Mouse (Mus musculus) small intestine, adult 2 months (tissue): ENCODE measurements around the gene Slc35a3. TPM values are rescaled to one million over a fixed set of nuclear protein-coding genes. Genes with fewer than 3 reads are reported as not detected.

ENCODE experiments used
- H3K27ac ChIP-seq: fragments of 200-500 bp; 2 replicates; pipeline ENCODE4 v1.5.1; 2012; ENCODE audit warnings: low read depth, low read length, control low read depth, inconsistent platforms; ENCODE audit not compliant: insufficient read depth
- H3K27me3 ChIP-seq: fragments of 200-500 bp; 2 replicates; pipeline ENCODE4 v1.6.1; 2012; ENCODE audit warnings: mild to moderate bottlenecking, moderate library complexity, low read length, inconsistent platforms; ENCODE audit not compliant: control insufficient read depth, insufficient read depth
- H3K36me3 ChIP-seq: fragments of 200-500 bp; 2 replicates; pipeline ENCODE4 v1.6.1; 2012; ENCODE audit warnings: mild to moderate bottlenecking, low read length, control low read depth, inconsistent platforms; ENCODE audit not compliant: control insufficient read depth, insufficient read depth
- H3K4me1 ChIP-seq: fragments of 200-500 bp; 2 replicates; pipeline ENCODE4 v1.6.1; 2012; ENCODE audit warnings: low read length, inconsistent platforms, mixed read lengths; ENCODE audit not compliant: control insufficient read depth, insufficient read depth, insufficient read length
- H3K4me3 ChIP-seq: fragments of 200-500 bp; 2 replicates; pipeline ENCODE4 v1.5.1; 2012; ENCODE audit warnings: low read depth, mild to moderate bottlenecking, control low read depth, inconsistent platforms, low read length, moderate library complexity
- CTCF ChIP-seq: fragments of 200-500 bp; IDR thresholded peaks from 2 replicates; pipeline ENCODE4 v1.5.1; 2012; ENCODE audit warnings: low read depth, mild to moderate bottlenecking, control low read depth, inconsistent platforms, low read length, moderate library complexity, mixed read lengths; ENCODE audit not compliant: insufficient replicate concordance, insufficient read length; ENCODE audit errors: extremely low read depth
- POLR2A ChIP-seq: fragments of 200-500 bp; IDR thresholded peaks from 2 replicates; pipeline ENCODE4 v1.6.1; 2012; ENCODE audit warnings: low read depth, mild to moderate bottlenecking, control low read depth, inconsistent platforms, low read length, moderate library complexity
- WGBS: fragments of 180-500 bp; shearing (Covaris S2); methylation state at CpG from one replicate; pipeline ENCODE4 v1.1.7; 2018; 5-methylcytosine and 5-hydroxymethylcytosine counted together
- polyA plus RNA-seq: library from polyadenylated mRNA; depleted of rRNA; stranded (reverse); fragments of >200 nt; gene quantifications from 2 replicates; pipeline ENCODE4 v1.2.3, GENCODE M21; 2012

The Slc35a3 gene
- polyA plus RNA-seq, 1 experiment: 22.3 TPM

DNA sequence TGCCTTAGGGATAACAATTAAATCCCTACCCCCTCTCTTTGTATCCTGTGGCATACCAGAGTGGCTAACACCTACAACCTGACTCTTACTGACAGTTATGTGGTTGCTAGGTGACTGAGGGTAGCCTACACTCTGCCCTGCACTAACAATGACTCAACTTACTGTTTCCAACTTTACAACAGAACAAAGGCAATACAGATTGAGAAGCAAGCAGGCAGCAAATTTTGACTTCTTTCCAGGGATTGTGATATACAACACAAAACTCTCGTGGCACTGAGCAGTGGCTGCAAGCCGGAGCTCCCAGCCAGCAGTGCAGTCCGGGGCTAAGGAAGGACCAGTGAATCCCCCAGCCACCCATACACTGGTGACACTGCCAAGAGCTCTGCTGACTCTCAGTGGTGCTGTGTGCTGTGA, 60.6 kb downstream of the Slc35a3 start:
- Histone ChIP-seq H3K36me3 (peaks cover 13% of the 10 kb centered on the region), H3K4me1 (no peaks in the 10 kb centered on the region), H3K4me3 (no peak overlapping the region), H3K27me3 (no peaks in the 10 kb centered on the region), H3K27ac (no peak overlapping the region)
- 47% methylated on average over 3 of the region's 3 CpGs for WGBS
- TF ChIP-seq CTCF: no peak
- no peak for TF ChIP-seq POLR2A

- TF ChIP-seq CTCF (no peak), POLR2A (no peak)
- Histone ChIP-seq H3K36me3 (peaks cover 18% of the 10 kb centered on the region), H3K27me3 (no peaks in the 10 kb centered on the region), H3K4me3 (no peak overlapping the region), H3K4me1 (no peaks in the 10 kb centered on the region), H3K27ac (no peak overlapping the region)
- 93% methylated on average over 9 of the region's 9 CpGs for WGBS
Measured at GRCm38 (mm10) chr3:116650698-116651097, 61.9 kb downstream of the Slc35a3 start.

DNA sequence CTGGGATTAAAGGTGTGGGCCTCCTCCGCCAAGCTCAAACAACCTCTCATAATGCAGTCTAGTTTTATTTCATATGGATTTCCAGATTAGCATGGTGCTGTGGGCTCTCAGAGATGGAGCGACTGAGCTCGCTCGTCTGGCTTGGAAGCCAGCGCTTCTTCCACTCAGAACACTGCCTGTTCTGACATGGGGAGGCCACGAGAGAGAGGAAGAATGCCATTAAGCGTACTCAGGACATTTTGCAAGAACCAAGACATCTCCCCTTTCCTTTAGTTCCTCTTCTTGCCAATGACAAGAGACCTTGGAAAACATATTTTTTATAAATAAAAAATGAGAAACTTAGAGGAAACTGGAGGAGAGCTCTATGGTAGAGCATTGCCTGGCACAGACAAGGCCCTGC, 63.8 kb downstream of the Slc35a3 start:
- no peak overlapping the region for H3K27ac ChIP-seq
- 92% methylated on average over 7 of the region's 7 CpGs for WGBS
- H3K36me3 ChIP-seq: peaks cover 27% of the 10 kb centered on the region
- no peaks in the 10 kb centered on the region for H3K4me1 ChIP-seq
- H3K27me3 ChIP-seq: no peaks in the 10 kb centered on the region
- no peak overlapping the region for H3K4me3 ChIP-seq
- TF ChIP-seq CTCF: no peak
- no peak for TF ChIP-seq POLR2A

DNA sequence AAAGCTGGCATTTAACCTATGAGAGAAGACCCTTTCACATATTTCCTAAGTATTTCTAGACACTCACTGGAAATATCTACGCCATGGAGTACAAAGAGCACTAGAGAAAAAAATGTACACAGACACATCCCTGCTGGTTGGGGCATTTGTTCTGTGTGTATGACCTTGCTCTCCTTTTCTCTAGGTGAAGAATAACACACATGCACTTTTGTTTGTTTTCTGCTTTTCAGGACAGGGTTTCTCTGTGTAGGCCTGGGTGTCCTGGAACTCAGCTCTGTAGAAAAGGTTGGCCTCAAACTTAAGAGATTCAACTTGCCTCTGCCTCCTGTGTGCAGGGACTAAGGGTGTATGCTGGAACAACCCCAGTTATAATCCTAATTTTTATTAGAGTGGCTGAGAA, 66.2 kb downstream of the Slc35a3 start:
- 98% methylated on average over 1 of the region's 1 CpGs for WGBS

DNA sequence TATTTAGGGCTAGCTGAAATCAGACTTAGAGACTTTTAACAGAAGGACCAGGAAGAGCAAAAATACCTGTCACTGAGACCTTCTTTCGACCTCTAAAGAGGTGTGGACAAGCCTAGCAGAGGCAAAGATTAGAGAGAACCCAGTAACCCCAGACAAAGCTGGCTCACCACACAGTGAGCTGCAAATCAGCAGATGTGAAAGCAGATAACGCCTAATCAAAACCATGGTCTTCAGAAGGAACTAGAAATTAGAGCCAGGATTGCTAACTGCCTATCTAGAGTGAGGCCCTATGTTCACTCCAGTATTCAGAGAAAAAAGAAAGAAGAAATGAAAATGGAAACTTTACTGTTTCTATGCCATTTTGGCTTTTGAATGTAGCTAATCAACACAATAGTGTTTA, 70.3 kb downstream of the Slc35a3 start:
- WGBS: 77% methylated on average over 2 of the region's 2 CpGs
- no peaks in the 10 kb centered on the region for H3K27me3 ChIP-seq
- TF ChIP-seq CTCF: no peak
- TF ChIP-seq POLR2A: no peak
- no peak overlapping the region for H3K27ac ChIP-seq
- peaks cover 48% of the 10 kb centered on the region for H3K36me3 ChIP-seq
- peaks cover 4% of the 10 kb centered on the region; the same call in 1 of the 2 replicates for H3K4me1 ChIP-seq
- no peak overlapping the region for H3K4me3 ChIP-seq

More for the DNA sequence above, 66.2 kb downstream of the Slc35a3 start:
- TF ChIP-seq CTCF (no peak), POLR2A (no peak)
- H3K27ac ChIP-seq: no peak overlapping the region
- H3K4me3 ChIP-seq: no peak overlapping the region
- no peaks in the 10 kb centered on the region for H3K4me1 ChIP-seq
- H3K27me3 ChIP-seq: no peaks in the 10 kb centered on the region
- peaks cover 38% of the 10 kb centered on the region for H3K36me3 ChIP-seq

GRCm38 (mm10) chr3:116641811-116642371, 70.7 kb downstream of the Slc35a3 start:
- Histone ChIP-seq H3K27ac (no peak overlapping the region), H3K4me3 (no peak overlapping the region), H3K4me1 (peaks cover 4% of the 10 kb centered on the region; the same call in 1 of the 2 replicates), H3K36me3 (peaks cover 46% of the 10 kb centered on the region), H3K27me3 (no peaks in the 10 kb centered on the region)
- 94% methylated on average over 6 of the region's 6 CpGs for WGBS
- TF ChIP-seq CTCF (no peak), POLR2A (no peak)

- Histone ChIP-seq H3K4me3 (no peak overlapping the region), H3K27ac (no peak overlapping the region), H3K36me3 (peaks cover 49% of the 10 kb centered on the region), H3K4me1 (peaks cover 4% of the 10 kb centered on the region; the same call in 1 of the 2 replicates), H3K27me3 (no peaks in the 10 kb centered on the region)
- 70% methylated on average over 1 of the region's 1 CpGs for WGBS
- TF ChIP-seq POLR2A (no peak), CTCF (no peak)
Measured at GRCm38 (mm10) chr3:116640024-116640423, 72.6 kb downstream of the Slc35a3 start.
